Mouse (Mus musculus) hindbrain, postnatal 0 days (tissue): ENCODE measurements around the gene Myzap. TPM values are rescaled to one million over a fixed set of nuclear protein-coding genes. Genes with fewer than 3 reads are reported as not detected.

Experiments used
- ATAC-seq: fragments of 200-750 bp; cut with Nextera tagmentation; 2 replicates; pipeline ENCODE4 v1.8.0; 2017; ENCODE audit warnings: mild to moderate bottlenecking, moderate TSS enrichment, moderate library complexity
- DNase-seq: peaks from one replicate; pipeline ENCODE4 v3.0.0-alpha.2; 2015; ENCODE audit warnings: low spot score
- H3K27ac ChIP-seq: fragments of 300-500 bp; sonication (generic); 2 replicates; pipeline ENCODE4 v1.5.1; 2014; ENCODE audit warnings: mild to moderate bottlenecking
- H3K27me3 ChIP-seq: fragments of 300-500 bp; sonication (generic); 2 replicates; pipeline ENCODE4 v1.6.1; 2014; ENCODE audit warnings: low read length, mixed read lengths; ENCODE audit not compliant: insufficient read depth
- H3K36me3 ChIP-seq: fragments of 300-500 bp; sonication (generic); 2 replicates; pipeline ENCODE4 v1.6.1; 2014; ENCODE audit warnings: low read length, mixed read lengths; ENCODE audit not compliant: insufficient read depth
- H3K4me1 ChIP-seq: fragments of 300-500 bp; sonication (generic); 2 replicates; pipeline ENCODE4 v1.6.1; 2014; ENCODE audit warnings: antibody characterized with exemption, low read length, mixed read lengths; ENCODE audit not compliant: insufficient read depth
- H3K4me2 ChIP-seq: fragments of 300-500 bp; sonication (generic); 2 replicates; pipeline ENCODE4 v1.6.1; 2014; ENCODE audit warnings: low read depth, mild to moderate bottlenecking, low read length, moderate library complexity, mixed read lengths
- H3K4me3 ChIP-seq: fragments of 300-500 bp; sonication (generic); 2 replicates; pipeline ENCODE4 v1.5.1; 2014; ENCODE audit warnings: low read length
- H3K9ac ChIP-seq: fragments of 300-500 bp; sonication (generic); replicated peaks from 2 replicates; pipeline ENCODE4 v1.6.1; 2014; ENCODE audit warnings: mild to moderate bottlenecking, low read length, moderate library complexity, mixed read lengths
- H3K9me3 ChIP-seq: fragments of 300-500 bp; sonication (generic); 2 replicates; pipeline ENCODE4 v1.6.1; 2016; ENCODE audit warnings: low read length, mixed read lengths
- CTCF ChIP-seq: IDR thresholded peaks from 2 replicates; pipeline ENCODE4 v1.5.1; 2016; ENCODE audit warnings: antibody characterized with exemption, control low read depth, low read depth
- WGBS: fragments of 180-500 bp; shearing (Covaris S2); extraction: QIAGEN DNeasy Blood & Tissue Kit; methylation state at CpG from one replicate; pipeline ENCODE4 v1.1.7; 2014; 5-methylcytosine and 5-hydroxymethylcytosine counted together
- polyA plus RNA-seq: library from polyadenylated mRNA; unstranded; fragments of >200 nt; fragmentation: Nextera tagmentation; extraction: Ambion mirVana; gene quantifications from 2 replicates; pipeline ENCODE4 v1.2.1, GENCODE M21; 2015
- total RNA-seq: library from RNA; depleted of rRNA; stranded (reverse); fragments of >200 nt; gene quantifications from 2 replicates; pipeline ENCODE4 v1.2.3, GENCODE M21; 2014

Myzap gene
- total and polyA plus RNA-seq, 2 experiments from 2014 or later, result 1.3 to 1.9 TPM

- ATAC-seq, result no peak
These were observed 22.0 kb downstream of the Myzap start for GRCm38 (mm10) chr9:71570170-71570569.

DNA sequence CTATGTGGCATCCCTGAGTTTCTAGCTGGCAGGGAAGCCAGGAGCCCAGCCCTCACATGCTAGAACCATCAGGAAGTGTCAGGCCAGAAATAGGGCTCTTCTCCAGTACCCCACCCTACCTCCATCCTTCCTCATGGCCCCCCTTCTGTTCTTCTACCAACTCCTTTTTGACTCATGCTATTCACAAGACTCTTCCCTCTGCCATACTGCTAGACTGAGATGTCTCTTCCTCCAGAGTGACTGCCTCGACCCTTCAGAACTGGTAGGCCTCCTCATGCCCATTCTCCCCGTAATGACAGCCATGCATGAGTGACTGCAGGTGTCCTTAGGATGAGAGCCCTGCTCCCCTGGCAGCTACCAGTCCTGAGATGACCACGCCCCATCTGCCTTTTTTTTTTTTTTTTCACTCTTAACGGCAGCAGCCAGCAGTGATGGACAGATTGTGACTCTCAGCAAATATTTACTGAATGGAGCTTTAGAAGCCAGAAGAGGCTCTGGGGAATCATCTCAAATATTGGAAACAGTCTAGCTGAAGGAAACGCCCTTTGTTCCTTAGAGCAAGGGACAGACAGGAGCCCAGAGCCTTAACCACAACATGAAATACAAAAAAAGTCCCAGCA, 23.7 kb downstream of the Myzap start:
- TF ChIP-seq CTCF, result no peak
- no peak for DNase-seq
- no peak overlapping the region for H3K4me2 ChIP-seq
- H3K27me3 ChIP-seq, result no peaks in the 10 kb centered on the region
- no peaks in the 10 kb centered on the region for H3K9me3 ChIP-seq
- no peak overlapping the region for H3K9ac ChIP-seq
- no peak overlapping the region for H3K27ac ChIP-seq
- H3K36me3 ChIP-seq, result no peaks in the 10 kb centered on the region
- H3K4me3 ChIP-seq, result no peak overlapping the region
- no peaks in the 10 kb centered on the region for H3K4me1 ChIP-seq
- 45% methylated on average over 5 of the region's 5 CpGs for WGBS
- ATAC-seq, result no peak

More at GRCm38 (mm10) chr9:71570170-71570569, 22.0 kb downstream of the Myzap start:
- H3K9me3 ChIP-seq, result no peaks in the 10 kb centered on the region
- no peak overlapping the region for H3K4me3 ChIP-seq
- DNase-seq, result no peak
- H3K27ac ChIP-seq, result no peak overlapping the region
- H3K4me2 ChIP-seq, result no peak overlapping the region
- no peaks in the 10 kb centered on the region for H3K27me3 ChIP-seq
- no peaks in the 10 kb centered on the region for H3K4me1 ChIP-seq
- no peak overlapping the region for H3K9ac ChIP-seq
- no peak for TF ChIP-seq CTCF
- WGBS, result 71% methylated on average over 7 of the region's 7 CpGs
- H3K36me3 ChIP-seq, result no peaks in the 10 kb centered on the region

- WGBS, result 67% methylated on average over 3 of the region's 3 CpGs
- ATAC-seq (no peak), DNase-seq (no peak)
- no peak overlapping the region for H3K9ac ChIP-seq
- H3K4me1 ChIP-seq, result no peaks in the 10 kb centered on the region
- no peaks in the 10 kb centered on the region for H3K9me3 ChIP-seq
- no peak overlapping the region for H3K27ac ChIP-seq
- H3K36me3 ChIP-seq, result no peaks in the 10 kb centered on the region
- no peak overlapping the region for H3K4me2 ChIP-seq
- H3K27me3 ChIP-seq, result no peaks in the 10 kb centered on the region
- no peak overlapping the region for H3K4me3 ChIP-seq
- no peak for TF ChIP-seq CTCF
These were observed 24.8 kb downstream of the Myzap start for GRCm38 (mm10) chr9:71567391-71567790.

DNA sequence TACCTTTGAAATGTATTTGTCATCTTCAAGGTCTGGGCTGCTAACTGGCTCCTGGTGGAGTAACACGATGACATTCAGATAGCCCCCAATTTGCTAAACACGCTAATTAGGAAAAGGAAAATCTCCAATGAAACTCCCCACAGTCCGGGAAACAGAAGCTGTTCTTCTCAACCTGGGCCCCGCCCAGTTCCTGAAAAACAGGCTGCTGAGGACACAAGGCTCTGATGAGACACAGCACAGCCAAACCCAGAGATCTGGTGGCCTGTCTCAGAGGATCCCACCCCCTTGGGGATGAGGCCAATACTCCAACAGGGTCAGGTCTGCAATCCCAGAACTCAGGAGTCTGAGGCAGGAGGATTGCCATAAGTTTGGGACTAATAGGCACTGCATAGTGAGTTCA, 25.4 kb downstream of the Myzap start:
- Histone ChIP-seq H3K27ac (no peak overlapping the region), H3K9me3 (no peaks in the 10 kb centered on the region), H3K27me3 (no peaks in the 10 kb centered on the region), H3K4me1 (no peaks in the 10 kb centered on the region), H3K36me3 (no peaks in the 10 kb centered on the region), H3K4me3 (no peak overlapping the region), H3K4me2 (no peak overlapping the region), H3K9ac (no peak overlapping the region)
- no peak for TF ChIP-seq CTCF
- no peak for DNase-seq
- WGBS, result 64% methylated on average over 4 of the region's 4 CpGs
- ATAC-seq, result no peak

DNA sequence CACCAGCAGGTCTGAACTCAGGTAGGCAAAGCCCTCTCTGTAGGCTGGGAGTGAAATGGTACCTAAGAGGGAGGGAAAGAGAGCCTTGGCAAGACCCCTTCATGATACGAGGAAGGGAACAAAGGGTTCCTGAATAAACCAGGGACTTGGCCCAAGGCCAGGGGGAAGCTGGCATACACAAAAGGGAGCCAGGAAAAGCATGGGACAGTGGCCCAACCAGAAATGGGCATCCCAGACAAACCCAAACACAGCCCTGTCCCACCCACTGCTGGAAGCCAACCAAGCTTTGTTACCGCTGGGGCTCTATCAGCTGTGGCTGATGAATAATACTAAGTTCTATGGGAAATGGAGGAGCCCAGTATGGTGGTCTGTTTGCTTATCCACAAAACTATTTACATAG, 34.4 kb downstream of the Myzap start:
- no peak for TF ChIP-seq CTCF
- H3K9me3 ChIP-seq, result no peaks in the 10 kb centered on the region
- no peak overlapping the region for H3K9ac ChIP-seq
- H3K4me1 ChIP-seq, result no peaks in the 10 kb centered on the region
- ATAC-seq (no peak), DNase-seq (peak; percentile 59)
- no peaks in the 10 kb centered on the region for H3K27me3 ChIP-seq
- 28% methylated on average over 2 of the region's 2 CpGs for WGBS
- no peak overlapping the region for H3K4me2 ChIP-seq
- H3K27ac ChIP-seq, result no peak overlapping the region
- H3K4me3 ChIP-seq, result no peak overlapping the region
- no peaks in the 10 kb centered on the region for H3K36me3 ChIP-seq

DNA sequence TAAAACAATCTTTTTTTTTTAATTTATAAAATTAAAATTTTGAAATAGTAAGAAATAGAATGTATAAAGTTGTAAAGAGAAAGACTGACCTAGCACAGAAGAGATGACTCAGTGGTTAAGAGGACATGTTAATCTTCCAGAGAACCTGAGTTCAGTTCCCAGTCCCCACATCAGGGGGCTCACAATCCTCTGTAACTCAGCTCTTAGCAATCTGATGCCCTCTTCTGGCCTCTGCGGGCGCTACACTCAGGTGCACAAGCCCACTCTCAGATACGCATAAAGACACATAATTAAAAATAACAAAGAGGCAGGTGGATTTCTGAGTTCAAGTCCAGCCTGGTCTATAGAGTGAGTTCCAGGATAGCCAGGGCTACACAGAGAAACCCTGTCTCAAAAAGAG, 38.2 kb downstream of the Myzap start:
- H3K36me3 ChIP-seq, result no peaks in the 10 kb centered on the region
- H3K4me2 ChIP-seq, result no peak overlapping the region
- no peak for TF ChIP-seq CTCF
- H3K27me3 ChIP-seq, result no peaks in the 10 kb centered on the region
- DNase-seq (no peak), ATAC-seq (no peak)
- 96% methylated on average over 3 of the region's 3 CpGs for WGBS
- H3K27ac ChIP-seq, result no peak overlapping the region
- H3K4me1 ChIP-seq, result no peaks in the 10 kb centered on the region
- H3K9ac ChIP-seq, result no peak overlapping the region
- H3K4me3 ChIP-seq, result no peak overlapping the region
- H3K9me3 ChIP-seq, result no peaks in the 10 kb centered on the region

GRCm38 (mm10) chr9:71550176-71550575, 42.0 kb downstream of the Myzap start:
- Histone ChIP-seq H3K27ac (no peak overlapping the region), H3K4me3 (no peak overlapping the region), H3K4me2 (no peak overlapping the region), H3K36me3 (no peaks in the 10 kb centered on the region), H3K27me3 (no peaks in the 10 kb centered on the region), H3K9me3 (no peaks in the 10 kb centered on the region), H3K9ac (no peak overlapping the region), H3K4me1 (0 out of 2 replicates have a peak, but pooled peaks cover 3% of the 10 kb centered on the region)
- no peak for ATAC-seq
- no peak for DNase-seq
- TF ChIP-seq CTCF, result no peak
- WGBS, result 93% methylated on average over 8 of the region's 8 CpGs
